Mouse (Mus musculus): ENCODE data around the gene Zdhhc7.

Gene Zdhhc7

DNA sequence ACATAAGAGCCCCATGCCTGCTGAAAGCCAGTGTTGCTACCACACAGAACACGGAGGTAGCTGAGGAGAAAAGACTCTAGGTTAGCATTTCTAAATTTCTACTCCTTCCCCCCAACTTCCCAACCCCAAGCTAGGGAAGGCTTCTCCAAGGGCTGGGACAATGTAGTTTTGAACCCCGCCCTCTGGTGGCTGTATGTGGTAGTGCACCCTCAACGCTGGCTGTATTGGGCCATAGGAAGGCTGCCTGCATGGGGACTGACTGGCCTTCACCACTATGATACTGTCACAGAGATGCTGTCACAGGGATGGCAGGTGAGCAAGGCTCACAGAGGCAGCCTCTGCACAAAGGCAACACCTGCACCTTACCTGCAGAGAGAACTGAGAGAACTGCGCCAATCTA, 29.6 kb downstream of the Zdhhc7 start:
- peak; percentile 85 for DNase-seq (ENCODE audit: low read depth, low spot score)

DNA sequence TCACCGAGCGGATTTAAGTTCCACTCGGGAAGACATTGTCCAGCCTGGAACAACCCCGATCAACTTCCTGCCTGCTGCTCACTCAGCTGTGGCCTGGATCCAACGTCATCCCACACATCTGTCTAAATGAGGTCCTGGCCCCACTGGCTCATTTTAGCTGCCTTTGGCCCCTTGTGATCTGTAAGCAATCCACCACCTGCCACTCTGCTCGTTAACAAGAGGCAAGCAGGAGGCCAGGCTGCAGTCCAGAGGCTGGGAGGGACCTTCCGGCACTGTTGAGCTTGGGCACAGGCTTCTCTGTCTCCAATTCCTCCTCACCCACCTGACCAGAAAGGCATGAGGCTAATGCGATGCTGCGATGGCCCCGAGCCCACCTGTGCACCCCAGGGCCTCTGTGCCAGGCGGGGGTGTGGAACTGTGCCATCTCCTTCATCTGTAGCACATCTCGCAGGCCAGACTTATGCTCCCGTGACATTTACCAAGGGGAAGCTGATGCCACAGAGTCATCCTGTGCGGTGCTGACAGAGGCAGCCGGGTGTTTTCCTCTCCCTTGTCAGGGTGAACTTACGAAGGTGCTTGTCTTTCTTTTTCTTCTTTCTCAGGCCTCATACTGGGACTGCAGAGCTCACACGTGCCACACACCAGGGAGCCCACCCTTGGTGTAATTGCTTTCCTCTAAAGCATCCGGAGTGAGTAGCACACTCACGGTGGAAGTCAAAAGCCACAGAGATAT, 33.2 kb downstream of the Zdhhc7 start:
- DNase-seq (ENCODE audit: low read depth, low spot score): peak; percentile 74

DNA sequence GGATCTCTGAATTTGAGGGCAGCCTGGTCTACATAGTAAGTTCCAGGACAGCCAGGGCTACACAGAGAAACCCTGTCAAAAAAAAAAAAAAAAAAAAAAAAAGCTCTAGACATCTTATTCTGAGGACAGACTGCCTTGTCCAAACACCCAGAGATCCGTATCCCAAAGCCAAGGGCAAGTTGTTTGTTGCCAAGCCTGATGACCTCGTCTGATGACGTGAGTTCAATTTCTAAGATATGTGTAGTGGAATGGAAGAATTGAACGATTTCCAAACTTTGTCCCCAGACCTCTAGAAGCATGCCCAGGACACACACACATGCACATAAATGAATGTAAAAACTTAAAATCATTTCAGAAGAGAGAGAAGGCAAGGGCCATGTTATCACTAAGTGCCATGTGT, 35.1 kb downstream of the Zdhhc7 start:
- no peak for DNase-seq (ENCODE audit: low read depth, low spot score)

DNA sequence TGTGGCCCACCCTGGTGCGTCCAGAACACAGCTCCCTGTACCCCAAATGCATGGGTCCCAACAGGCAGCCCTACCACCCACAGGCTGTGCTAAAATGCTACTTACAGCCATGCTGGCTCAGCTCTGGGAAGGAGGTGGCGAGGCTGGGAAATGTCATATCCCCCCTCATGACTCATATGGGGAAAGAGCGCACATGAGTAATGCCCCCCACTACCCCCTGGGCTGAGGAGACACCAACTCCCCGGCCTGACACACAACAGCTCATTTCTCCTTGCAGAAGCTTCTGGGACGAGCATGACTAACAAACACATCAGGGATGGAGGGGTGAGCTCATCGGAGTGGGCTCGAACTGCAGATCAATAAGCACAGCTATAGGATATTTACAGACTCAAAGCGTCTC, 35.7 kb downstream of the Zdhhc7 start:
- peak; percentile 70 for DNase-seq (ENCODE audit: low read depth, low spot score)

DNA sequence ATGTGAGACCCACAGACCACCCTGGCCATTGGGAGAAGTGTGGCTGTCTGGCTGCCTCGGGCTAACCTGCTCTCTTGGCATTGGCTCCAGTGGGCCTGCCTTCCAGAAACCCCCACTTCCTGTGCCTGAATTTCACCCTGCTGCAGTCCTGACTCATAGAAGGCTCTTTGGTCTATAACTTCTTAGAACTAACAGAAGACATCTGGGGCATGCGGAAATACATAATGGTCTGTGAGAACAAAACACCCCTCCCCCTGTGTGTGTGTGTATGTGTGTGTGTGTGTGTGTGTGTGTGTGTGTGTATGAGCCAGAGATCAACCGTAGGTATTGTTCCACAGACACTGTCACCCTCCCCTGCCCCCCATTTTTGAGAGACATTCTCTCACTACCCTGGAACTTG, 38.0 kb downstream of the Zdhhc7 start:
- DNase-seq (ENCODE audit: low read depth, low spot score): no peak

DNA sequence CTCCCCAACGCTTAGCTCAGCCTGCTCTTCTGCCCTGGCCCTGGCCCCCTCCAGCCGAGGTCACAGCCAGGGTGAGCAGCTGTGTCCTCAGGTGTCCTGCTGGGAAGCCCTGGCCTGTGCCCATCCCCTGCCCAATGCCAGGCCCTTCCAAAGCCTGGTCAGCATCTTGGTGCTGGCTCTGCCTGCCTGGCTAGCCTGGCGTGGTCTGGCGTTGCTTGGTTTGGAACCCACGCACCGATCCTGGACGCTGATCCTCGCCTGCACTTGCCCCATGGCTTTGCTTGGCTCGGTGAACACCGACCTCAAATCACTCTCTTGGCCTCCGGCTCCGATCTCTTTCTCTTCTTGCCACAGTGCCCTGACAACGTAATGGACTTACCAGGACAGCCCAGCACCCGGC, 38.5 kb downstream of the Zdhhc7 start:
- peak; percentile 43 for DNase-seq (ENCODE audit: low read depth, low spot score)

DNA sequence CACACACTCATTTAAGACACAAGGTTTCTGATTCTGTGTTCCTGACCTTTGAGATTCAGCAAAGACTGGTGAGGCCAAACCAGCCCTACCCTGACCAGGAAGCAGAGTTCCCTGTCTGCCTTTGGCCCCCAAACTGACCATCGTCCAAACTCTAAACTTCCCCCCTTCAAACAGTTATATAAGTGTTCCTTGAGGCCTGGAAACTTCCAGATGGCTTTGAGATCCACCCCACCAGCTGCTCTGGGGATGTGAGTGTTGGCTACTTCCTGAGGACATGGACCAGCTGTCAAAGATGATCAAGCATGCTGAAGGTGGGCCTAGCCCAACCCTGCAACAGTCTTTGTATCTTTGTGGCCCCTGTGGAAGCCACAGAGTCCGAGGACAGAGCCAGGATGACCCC, 44.2 kb downstream of the Zdhhc7 start:
- no peak for DNase-seq (ENCODE audit: low read depth, low spot score)

DNA sequence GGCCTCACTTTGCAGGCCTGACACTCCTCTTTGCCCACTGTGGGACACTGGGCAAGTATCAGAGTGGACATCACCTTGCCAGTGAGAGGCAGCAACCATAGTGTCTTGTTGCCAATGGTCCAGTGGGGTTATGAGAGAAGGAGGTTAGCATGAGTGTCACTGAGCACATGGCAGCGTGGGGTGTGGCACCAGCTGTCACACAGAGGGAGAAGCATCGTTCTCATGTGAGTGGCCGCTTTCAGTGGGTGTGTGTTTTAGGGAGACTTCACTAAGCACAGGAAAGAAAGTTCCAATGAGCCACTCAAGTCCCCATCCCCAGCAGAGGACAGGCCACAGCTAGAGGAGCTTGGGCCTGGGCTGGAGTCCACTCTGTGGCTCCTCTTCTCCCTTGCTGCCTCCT, 46.4 kb downstream of the Zdhhc7 start:
- no peak for DNase-seq (ENCODE audit: low read depth, low spot score)

DNA sequence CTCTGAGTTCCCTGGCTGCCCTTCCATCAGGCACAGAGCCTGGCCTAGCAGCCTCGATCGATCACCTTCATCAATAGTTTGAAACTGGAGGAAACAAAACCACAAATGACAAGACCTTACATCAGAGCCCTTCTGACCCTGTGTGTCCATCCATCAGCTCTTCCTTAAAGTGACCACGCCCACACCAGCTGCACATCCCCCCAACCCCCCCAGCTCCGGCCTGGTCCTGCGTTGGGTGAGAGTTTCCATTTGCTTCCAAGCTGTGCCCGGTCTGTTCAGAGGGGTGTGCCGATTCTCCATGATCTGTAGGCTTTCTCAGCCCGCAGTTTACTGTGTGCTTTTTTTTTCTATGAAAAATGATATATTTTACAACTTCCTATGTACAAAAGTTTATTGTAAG, 49.0 kb downstream of the Zdhhc7 start:
- no peak for DNase-seq (ENCODE audit: low read depth, low spot score)

DNA sequence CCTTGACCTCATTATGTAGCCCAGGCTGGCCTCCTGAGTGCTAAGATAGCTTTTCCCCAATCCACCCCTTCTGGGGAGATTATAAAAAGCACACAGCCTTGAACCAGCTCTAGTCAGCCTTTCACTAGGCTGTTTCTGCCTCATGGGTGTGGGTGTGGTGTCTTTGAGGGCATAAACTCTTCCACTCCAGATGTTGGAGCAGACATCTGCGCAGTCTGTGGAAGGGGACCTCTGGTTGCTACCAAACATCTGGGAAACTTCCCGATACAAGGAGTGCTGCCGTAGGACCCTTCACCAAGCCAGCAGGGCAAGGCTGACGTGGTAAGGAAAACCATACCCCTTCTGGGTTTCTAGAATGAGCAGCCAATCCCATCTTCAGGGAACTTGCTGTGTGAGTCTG, 49.4 kb downstream of the Zdhhc7 start:
- DNase-seq (ENCODE audit: low read depth, low spot score): no peak

DNA sequence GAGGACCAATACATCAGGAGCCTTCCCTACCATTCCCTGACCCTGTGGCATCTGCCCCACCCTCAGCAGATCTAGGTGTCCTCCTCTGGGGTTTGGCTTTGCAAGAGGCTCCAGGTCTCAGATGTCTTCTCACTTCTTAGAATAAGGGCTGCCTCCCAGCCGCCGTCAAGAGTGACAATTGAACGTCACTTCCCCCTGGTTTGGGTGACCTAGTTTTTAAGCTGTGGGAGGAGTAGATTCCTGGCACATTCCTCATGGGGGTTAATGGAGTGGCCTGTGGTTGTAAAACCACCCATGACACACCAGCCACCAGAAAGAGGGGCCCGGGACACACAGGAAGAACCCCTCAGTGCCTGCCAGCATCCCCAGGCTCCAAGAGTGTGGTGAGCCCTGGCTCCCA, 50.3 kb downstream of the Zdhhc7 start:
- DNase-seq (ENCODE audit: low read depth, low spot score): no peak

DNA sequence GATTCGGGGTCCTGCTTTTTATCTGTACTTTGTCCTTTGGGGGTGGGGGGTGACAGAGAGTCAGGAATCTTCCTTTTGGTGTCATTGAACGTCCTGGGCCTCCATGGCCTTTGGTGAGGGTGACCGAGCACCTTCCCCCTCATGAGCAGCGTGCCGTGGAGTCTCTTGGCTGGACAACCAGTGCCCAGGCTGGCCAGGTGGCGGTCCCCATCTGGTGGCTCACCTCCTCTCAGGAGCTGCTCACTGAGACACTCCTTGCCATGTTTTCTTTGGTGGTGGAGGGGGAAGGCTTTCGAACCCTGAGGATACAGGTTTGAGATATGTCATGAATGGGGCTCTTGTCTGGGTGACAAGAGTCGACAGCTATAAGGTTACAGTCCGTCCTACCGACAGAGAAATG, 50.9 kb downstream of the Zdhhc7 start:
- DNase-seq (ENCODE audit: low read depth, low spot score): peak; percentile 43

DNA sequence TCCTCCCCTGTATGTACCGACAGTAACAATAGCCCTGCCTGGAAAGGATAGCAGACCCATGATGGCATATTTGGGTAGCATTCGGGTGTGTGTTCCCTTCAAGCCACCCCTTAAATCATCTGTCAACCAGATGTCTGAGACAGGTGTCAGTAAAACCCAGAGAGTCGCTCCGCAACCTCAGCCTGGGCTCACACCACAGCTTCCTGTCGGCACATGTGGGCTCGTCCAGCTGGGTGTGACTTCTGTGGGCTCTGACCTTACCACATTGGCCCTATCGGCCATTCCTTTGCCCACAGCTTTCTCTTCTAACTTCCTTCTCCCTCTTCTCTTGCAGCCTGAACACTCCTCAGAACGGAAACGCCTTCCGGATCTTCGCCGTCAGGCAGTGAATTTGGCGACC, 51.3 kb downstream of the Zdhhc7 start:
- DNase-seq (ENCODE audit: low read depth, low spot score): no peak

DNA sequence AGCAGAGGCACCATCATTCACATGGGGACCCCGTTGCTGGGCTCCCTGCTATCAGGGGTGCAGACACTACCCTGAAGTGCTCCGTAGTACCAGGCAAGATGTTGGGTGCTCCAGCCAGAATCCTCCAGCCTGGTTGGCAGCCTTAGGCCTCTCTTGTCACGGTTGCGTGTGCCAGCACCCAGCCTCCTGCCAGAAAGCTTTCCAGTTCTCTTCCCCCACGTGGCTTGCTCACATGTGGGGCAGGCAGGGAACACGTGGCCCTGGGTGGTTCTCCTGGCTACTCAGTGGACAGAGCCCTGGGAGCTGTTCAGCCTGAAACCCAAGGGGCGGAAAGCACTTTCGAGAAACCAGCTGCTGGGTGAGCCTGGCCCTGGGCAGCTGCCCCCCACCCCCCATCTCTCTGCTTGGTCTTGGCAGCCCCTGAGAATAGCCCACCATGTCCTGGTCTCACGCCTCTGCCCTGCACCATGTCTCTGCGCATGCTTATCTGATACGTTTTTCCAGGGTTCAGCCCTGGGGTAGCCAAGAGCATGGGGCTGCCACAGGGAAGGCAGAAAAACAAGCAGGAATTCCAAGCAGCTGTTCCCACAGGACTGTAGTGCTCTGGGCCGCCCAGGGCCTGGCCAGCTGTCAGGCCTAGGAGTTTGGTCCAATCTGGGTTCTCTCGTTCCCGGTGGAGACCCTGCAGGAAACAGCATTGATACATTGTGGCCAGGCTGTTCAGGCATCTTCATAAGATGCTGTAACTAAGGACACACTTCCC, 54.8 kb downstream of the Zdhhc7 start:
- DNase-seq (ENCODE audit: low read depth, low spot score): peak; percentile 93

DNA sequence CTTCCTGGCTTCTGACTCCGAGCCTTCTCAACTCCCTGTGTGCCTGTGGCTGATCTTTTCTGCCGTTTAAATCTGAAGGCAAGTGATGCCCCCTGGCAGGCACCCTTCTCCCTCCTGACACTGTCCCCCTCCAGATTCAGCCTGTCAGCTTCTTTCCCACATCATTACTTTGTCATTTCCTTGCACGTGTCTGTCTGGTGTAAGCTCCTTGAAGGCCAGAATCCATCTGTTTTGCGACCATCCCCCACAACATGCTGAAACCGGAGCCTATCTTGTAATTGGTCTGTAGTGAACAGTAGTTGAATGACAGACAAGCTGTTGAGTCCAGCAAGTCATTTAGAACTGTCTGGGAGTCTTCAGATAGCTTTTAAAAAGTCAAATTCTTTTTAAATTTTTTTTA, 55.8 kb downstream of the Zdhhc7 start:
- no peak for DNase-seq (ENCODE audit: low read depth, low spot score)

DNA sequence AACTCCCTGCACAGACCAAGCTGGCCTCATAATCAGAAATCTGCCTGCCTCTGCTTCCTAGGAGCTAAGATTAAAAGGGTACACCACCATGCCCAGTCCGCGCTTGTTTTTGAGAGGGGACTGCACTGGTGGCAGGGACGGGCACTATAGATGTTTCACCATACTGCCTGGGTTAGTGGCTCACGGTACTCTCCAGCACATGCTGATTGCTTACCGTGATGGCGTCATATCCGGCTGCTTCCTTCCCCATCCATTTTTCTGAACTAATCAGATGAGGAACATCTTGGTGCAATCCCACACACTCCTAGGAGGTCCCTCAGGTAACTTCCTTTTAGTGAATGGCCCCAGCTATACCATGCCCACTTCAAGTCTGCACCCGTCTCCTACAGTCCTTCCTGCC, 56.4 kb downstream of the Zdhhc7 start:
- no peak for DNase-seq (ENCODE audit: low read depth, low spot score)

DNA sequence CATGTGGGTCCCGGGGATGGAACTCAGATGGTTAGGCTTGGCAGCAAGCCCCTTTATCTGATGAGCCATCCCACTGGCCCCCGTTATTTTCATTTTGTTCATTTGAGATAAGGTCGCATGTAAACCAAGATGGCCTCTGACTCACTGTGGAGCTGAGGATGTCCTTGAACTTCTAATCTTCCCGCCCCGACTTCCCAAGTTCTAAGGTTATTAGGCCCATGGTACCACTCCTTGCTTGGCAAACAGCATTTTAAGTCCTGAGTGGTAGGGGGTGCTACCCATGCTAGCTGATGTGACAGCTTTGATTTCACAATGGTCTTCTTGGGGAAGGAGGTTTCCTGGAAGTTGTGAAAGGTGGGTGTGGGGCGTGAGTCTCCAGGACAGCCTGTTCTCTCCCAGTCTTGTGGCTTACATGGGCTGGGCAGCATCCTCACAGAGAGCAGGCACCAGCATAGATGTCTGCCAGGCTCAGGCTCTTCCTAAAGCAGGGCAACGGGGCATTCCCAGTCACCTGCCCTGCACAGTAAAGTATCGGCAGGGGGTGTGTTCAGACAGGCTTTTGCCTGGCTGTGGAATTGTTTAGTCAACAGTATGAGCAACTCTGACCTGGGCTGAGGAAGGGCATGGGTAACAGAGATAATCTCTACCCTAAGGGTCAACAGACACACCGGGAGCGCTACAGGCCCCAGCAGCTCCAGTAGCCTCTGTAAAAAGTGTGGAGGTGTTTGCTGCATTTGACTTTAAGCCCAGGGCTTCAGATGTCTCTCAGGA, 58.6 kb downstream of the Zdhhc7 start:
- no peak for DNase-seq (ENCODE audit: low read depth, low spot score)

DNA sequence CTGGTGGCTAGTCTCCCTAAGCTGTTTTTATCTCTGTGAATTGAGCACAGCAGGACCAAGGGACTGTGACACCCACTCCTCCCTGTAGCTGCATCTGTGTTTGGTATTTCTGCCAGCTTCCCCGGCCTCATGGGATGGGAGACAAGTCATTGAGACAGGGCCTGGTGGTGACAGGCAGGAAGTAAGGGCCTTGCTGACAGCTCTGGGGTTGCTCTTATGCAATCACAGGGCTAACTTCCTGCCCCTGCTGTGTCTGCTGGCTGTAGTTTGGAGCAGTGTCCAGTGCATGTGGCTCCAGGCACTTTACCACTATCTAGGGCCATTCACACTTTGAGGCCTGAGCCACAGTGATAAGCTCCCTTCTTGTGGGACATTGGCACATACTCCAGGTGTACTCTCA, 60.4 kb downstream of the Zdhhc7 start:
- peak; percentile 69 for DNase-seq (ENCODE audit: low read depth, low spot score)

DNA sequence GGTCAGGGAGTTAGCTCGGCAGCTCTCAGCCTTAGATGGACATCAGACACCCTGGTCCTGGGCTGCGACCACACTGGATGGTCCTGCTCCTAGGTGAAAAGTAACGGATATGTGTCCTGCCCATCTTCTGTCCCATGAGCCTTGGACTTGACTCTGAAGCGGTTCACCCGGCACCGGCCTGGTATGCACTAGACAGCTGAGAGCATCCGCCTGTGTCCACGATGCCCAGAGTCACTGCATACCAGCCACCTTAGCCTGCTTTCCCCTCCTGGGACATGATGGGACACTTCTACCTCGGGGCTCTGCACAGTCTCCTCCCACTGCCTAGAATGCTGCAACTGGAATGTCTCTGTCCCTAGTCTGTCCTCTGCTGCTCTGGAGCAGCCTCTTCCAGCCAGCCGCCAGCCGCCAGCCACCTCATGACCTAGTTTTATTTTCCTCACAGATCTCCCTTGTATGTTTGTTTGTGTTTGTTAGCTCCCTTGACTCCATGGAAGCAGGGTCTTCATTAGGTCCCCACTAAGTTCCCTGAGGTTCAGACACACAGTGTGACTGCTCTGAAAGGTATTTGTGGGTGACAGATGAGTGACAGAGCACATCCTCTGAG, 61.9 kb downstream of the Zdhhc7 start:
- no peak for DNase-seq (ENCODE audit: low read depth, low spot score)

DNA sequence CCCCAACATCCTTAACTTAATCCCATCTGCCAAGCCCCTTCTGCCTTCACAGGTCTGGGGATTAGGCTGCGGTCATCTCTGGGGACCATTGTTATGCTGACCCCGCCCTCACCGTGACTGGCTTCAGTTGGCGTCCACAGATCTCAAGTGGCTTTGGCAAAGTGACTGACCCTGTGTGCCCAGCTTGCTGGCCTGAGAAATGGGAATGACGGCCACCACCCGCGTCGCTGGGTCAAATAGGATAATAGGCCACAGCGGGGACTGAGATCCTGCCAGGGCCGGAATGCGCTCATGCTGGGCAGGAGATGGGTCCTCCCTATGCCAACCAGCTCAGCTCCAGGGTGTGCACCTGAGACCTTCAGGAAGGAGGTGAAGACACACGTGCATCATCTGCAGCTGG, 62.5 kb downstream of the Zdhhc7 start:
- DNase-seq (ENCODE audit: low read depth, low spot score): no peak

DNA sequence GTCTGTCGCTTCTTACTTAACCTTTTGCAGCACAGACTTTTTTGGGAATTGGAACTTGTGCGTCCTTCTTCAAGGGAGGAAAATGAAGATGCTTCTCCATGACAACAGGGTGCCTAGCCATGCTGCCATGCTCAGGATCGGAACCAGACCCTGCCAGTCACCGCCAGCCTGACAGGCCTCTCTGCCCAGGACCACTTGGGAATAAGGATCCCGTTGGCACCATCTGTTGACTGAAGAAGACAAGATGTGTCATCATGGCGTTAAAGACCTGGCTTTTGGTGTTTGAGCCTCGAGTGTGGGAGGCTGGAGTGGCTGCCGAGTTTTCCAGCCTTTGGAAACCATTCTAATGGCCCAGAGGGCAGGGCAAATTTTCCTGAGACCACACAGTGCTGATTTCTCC, 63.7 kb downstream of the Zdhhc7 start:
- peak; percentile 15 for DNase-seq (ENCODE audit: low read depth, low spot score)

DNA sequence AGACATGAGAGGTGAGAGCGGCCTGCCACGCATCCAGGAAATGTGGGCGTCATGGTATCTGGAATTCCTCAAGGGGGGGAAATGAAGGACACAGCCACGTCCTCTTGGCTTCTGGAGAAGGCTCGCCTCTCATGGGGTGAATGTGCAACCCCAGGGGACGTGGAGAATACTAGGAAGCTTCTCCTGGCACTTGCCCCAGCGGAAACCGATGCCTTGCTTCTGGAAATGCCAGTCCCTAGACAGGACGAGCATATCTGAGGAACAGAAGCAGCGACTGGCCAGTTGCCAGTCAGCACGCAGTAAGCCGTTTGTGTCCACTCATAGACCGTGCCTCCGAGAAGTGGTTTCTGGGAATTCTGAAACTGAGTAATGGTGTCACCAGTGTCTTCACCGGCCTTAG, 64.1 kb downstream of the Zdhhc7 start:
- peak; percentile 25 for DNase-seq (ENCODE audit: low read depth, low spot score)

Data from brain, adult 2 months (tissue).